In genomic region chr10:56752134-56752533, GRCm38 (mm10) we compare ENCODE assay signal across 16 mouse cellular contexts.
DNase-seq lines count a peak whose midpoint lies in the region; ATAC-seq and TF ChIP-seq lines count a peak whose summit lies in the region.
"Had no signal": no experiment of that assay in that cellular context is flagged by ENCODE, and none has a peak within 500 bp of the region (broad histone marks: within the 10 kb centered on the region; RNA-seq: fewer than 3 reads in every experiment).

No protein-coding gene starts in this region.

- peaks cover 3% of the 10 kb centered on the region; the same call in 1 of the 2 replicates for H3K4me1 ChIP-seq in kidney, adult 2 months (ENCODE audit: control insufficient read depth, insufficient read depth, low read length)
- no peaks in the 10 kb centered on the region for H3K4me1 ChIP-seq in forebrain, embryonic 12.5 days
- H3K4me1 ChIP-seq: embryonic facial prominence, embryonic 15.5 days; forebrain, embryonic 15.5 days had no signal

- no peak for ATAC-seq in megakaryocyte, adult 5-6 weeks (ENCODE audit: poor library complexity, severe bottlenecking)
- ATAC-seq in forebrain, embryonic 12.5 days (ENCODE audit: low FRiP score) = no peak
- ATAC-seq: forebrain, embryonic 15.5 days had no signal

- no peak overlapping the region for H3K4me3 ChIP-seq in kidney, adult 2 months (ENCODE audit: insufficient read depth, low read depth, low read length)
- no peak overlapping the region for H3K4me3 ChIP-seq in forebrain, embryonic 12.5 days (replicated peaks)
- H3K4me3 ChIP-seq: embryonic facial prominence, embryonic 15.5 days; forebrain, embryonic 15.5 days; midbrain, embryonic 12.5 days had no signal

- H3K4me2 ChIP-seq in forebrain, embryonic 12.5 days = no peak overlapping the region
- H3K4me2 ChIP-seq: embryonic facial prominence, embryonic 15.5 days; forebrain, embryonic 15.5 days; midbrain, embryonic 12.5 days had no signal

- no peak overlapping the region for H3K27ac ChIP-seq in kidney, adult 2 months (ENCODE audit: insufficient read depth, low read depth, low read length)
- no peak overlapping the region for H3K27ac ChIP-seq in forebrain, embryonic 12.5 days
- H3K27ac ChIP-seq: embryonic facial prominence, embryonic 15.5 days; forebrain, embryonic 15.5 days; midbrain, embryonic 12.5 days had no signal

- 14% methylated on average over 2 of the region's 2 CpGs for WGBS in kidney, adult 2 months
- WGBS in forebrain, embryonic 12.5 days = 41% methylated on average over 2 of the region's 2 CpGs

- no peaks in the 10 kb centered on the region for H3K9me3 ChIP-seq in forebrain, embryonic 12.5 days
- H3K9me3 ChIP-seq: embryonic facial prominence, embryonic 15.5 days; forebrain, embryonic 15.5 days; midbrain, embryonic 12.5 days had no signal

- H3K9ac ChIP-seq in forebrain, embryonic 12.5 days = no peak overlapping the region
- H3K9ac ChIP-seq: embryonic facial prominence, embryonic 15.5 days; forebrain, embryonic 15.5 days; midbrain, embryonic 12.5 days had no signal

- no peaks in the 10 kb centered on the region for H3K27me3 ChIP-seq in kidney, adult 2 months (replicated peaks; ENCODE audit: control insufficient read depth, insufficient read depth, low read length)
- H3K27me3 ChIP-seq in forebrain, embryonic 12.5 days = no peaks in the 10 kb centered on the region
- H3K27me3 ChIP-seq: embryonic facial prominence, embryonic 15.5 days; forebrain, embryonic 15.5 days; midbrain, embryonic 12.5 days had no signal

- no peak for TF ChIP-seq POLR2A in kidney, adult 2 months (IDR thresholded peaks at IDR 0.05; ENCODE audit: low read depth, low read length)

- no peak for TF ChIP-seq CTCF in kidney, adult 2 months (conservative IDR thresholded peaks at IDR 0.05; ENCODE audit: insufficient read depth, insufficient read length, low read depth, low read length)

- DNase-seq in adrenal gland, adult 2 months = peak; percentile 9
- DNase-seq in adrenal gland, postnatal 36 days = no peak
- DNase-seq in R1 (ENCODE audit: low read depth, low spot score) = peak; percentile 9
- peak; percentile 77 for DNase-seq in kidney, adult 2 months
- peak; percentile 5 to 31 for DNase-seq in kidney, postnatal 4 days
- no peak for DNase-seq in right cerebral cortex, adult 18-20 months
- DNase-seq: cerebellum, adult 18-20 months; heart, postnatal 10 days; left cerebral cortex, postnatal 4 days; right cerebral cortex, postnatal 14 days; thymus, postnatal 14 days had no signal

- no peaks in the 10 kb centered on the region for H3K36me3 ChIP-seq in kidney, adult 2 months (ENCODE audit: control insufficient read depth, insufficient read depth, low read length)
- no peaks in the 10 kb centered on the region for H3K36me3 ChIP-seq in forebrain, embryonic 12.5 days (replicated peaks)
- H3K36me3 ChIP-seq: embryonic facial prominence, embryonic 15.5 days; forebrain, embryonic 15.5 days; midbrain, embryonic 12.5 days had no signal

Comparison
In these comparisons a context has a peak if more than half of its experiments do, and no peak if none do; other contexts are left out.
1. DNase-seq: peak in adrenal gland, adult 2 months (single experiment), R1 (single experiment), kidney, adult 2 months (single experiment) and kidney, postnatal 4 days (2 of 2); none in adrenal gland, postnatal 36 days (0 of 2) and right cerebral cortex, adult 18-20 months (single experiment).